Mouse (Mus musculus): ENCODE measurements around the gene Nsmce4a. TPM values are rescaled to one million over a fixed set of nuclear protein-coding genes. Genes with fewer than 3 reads are reported as not detected.

The Nsmce4a gene
- 92.2 and 97.7 TPM in 2 replicates for polyA plus RNA-seq (2012; rRNA removed)

DNA sequence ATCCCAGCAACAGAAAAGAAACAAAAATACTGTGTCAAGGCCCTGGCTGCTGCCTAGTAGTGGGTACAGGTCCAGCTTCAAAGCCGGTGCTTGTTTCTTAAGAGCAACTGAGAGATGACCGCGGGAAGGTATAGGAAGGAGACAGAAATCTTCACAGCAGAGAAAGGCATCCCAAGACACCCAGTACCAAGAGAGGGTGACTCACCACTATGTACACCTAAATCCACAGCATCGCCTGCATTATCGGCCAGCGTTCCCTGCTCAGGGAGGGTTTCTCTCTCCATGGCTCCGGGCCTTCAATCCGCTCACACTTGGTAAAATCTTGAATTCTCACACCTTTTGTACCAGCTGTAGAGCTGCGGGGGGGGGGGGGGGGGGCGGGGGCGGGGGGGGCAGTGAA is at the start of gene Nsmce4a:
Gene Nsmce4a (minus strand): TSS at position 298 of the 400 bp plus-strand sequence.

DNA sequence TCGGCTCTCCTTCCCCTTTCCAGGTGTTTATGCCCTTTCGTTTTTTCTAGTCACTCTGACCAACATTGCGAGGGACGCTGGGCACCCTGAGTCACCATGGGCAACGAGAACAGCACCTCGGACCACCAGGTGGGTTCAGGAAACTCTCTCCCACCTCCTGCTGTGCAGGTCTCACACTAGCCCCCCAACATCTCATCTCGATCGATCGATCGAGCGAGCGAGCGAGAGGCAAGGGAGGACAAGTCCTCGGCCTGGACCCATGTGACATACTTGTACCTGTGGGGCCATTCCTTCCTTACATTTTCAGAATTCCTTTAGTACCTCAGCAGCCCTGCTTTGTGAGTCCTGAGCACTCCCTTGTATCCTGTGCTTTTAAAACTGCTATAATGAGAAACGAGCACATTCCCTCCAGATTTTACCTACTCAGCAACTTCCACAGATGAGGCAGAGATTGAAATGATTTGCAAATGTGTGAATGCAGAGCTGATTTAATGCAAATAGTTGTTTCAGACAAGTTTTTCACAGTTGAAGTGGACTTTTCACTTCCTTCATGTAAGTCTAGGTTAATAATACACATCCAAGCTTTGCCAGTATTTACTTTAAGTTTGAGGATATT is 4.6 kb upstream of the Nsmce4a start, which contains the start of gene Tacc2:
Gene Tacc2 (plus strand): TSS at position 51 of the 616 bp plus-strand sequence.

DNA sequence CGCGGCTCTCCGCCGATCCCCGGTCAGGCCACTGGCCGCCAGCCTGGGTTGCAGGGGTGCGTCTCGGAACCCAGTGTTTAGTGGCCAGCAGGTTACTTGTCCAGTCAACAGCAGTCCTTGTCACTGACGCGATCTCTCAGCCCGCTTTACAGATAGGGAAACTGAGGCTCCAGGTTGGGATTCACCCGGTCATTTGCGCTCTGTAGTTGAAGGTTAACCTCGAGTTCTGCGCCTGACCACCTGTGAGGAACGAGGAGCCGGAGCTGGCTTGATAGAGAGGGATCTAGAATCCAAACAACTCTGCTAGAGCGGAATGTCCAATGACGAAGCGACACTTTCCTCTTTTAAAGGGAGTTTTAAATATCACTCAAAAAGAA is 52.9 kb downstream of the Nsmce4a start, which contains the start of gene Ate1:
Gene Ate1 (minus strand): TSS at position 321 of the 377 bp plus-strand sequence.

Other genes starting within 250 kb of the Nsmce4a start
- gene Ate1, start 52.7 kb downstream of the Nsmce4a start, polyA plus RNA-seq (2012; rRNA removed) = 23.6 and 24.1 TPM in 2 replicates
- gene Tacc2, start 4.3 kb upstream of the Nsmce4a start, polyA plus RNA-seq (2012; rRNA removed) = 69.0 and 70.5 TPM in 2 replicates
- 0.01 and 0.04 TPM in 2 replicates for gene Btbd16, start 201.0 kb upstream of the Nsmce4a start, polyA plus RNA-seq (2012; rRNA removed)